Mouse (Mus musculus) heart, postnatal 25 days (tissue): ENCODE data around the gene Rab33a. TPM values are rescaled to one million over a fixed set of nuclear protein-coding genes. Genes with fewer than 3 reads are reported as not detected.

Experiments used
- DNase-seq: peaks from one replicate; pipeline ENCODE4 v3.0.0; 2022; ENCODE audit warnings: low spot score
- intact Hi-C: fragments of 180-260 bp; cut with DNase I; formaldehyde crosslinking; loops from one replicate; pipeline ENCODE4 v1.15.1; 2025
- total RNA-seq, 2 experiments: library from RNA; stranded (reverse); gene quantifications; 2 replicates each; pipeline ENCODE4 v1.2.3; 2021

Gene Rab33a
- under 1 TPM in 1 of 2 experiments, not detected in 1; 0.45 TPM for total RNA-seq

DNA sequence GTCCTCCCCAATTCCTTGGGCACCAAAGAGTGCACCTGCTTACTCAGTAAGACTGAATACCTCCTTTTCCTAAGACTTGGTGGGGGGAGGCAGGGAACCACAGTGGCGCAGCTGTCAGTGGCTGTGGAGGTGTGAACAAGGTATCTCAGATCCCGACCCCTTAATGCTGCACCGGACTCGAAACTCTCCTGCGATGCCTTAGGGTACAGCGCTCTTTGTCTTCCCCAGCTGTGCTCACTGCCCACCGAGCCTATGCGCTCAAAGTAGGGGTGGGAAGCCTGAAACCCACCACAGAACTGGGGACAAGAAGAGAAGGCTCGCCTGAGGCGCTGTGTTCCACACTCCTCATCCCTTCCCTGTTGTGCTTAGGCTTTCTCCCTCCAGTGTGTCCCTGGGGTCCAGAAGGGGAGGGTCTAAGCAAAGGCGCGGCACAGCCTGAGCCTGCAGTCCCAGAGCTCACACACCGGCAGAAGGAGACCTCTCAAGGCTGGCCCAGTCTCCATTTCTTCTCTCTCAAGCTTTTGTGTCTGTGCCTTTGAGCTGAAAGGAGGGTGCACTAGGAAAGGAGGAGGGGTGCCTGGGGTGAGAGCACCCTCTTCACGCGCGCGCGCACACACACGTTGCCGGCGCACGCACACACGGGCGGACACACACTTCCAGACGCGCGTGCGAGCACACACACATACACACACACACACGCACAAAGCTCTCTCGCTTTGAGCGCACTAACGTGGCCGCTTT is at the start of gene Rab33a:
TSS of gene Rab33a (plus strand) at position 478 of the 741 bp plus-strand sequence.
- no peak for DNase-seq
- intact Hi-C loops = no loop called here

DNA sequence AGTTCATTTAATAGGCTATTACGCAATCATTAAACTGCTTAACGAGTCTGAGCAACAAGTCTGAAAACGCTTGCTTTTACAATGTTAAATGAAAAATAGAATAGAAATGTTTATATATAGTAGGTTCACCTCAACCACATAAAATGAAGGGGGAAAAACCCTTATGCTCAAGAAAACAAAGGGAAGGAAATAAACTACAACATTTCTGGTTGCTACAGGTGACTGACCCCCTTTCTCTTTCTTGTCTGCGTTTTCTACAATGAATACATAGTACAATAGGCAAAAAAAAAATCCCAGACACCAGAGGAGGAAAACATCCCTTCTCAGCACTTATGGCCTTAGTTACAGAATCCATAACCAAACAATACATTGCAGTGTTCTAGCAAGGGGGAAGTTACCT is 38.0 kb upstream of the Rab33a start:
- intact Hi-C loops = no loop called here
- no peak for DNase-seq

DNA sequence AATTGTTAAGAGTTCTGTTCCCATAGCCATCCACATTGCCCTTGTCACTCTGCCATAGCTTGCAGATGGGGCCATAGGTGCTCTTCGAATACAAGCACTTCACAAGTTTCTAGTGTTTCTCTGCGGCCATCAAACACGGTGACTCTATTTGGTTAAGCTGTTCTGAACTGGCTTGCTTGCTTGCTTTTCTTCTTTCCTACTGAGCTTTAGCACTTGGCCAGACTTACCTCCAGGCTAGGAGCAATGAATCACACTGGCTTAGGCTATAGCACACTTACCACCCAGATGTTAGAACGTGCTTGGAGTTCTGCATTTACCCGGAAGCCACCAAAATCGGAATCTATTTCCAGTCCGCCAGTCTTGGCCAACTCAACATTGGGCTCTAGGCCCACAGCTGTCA is 37.4 kb upstream of the Rab33a start:
- DNase-seq = no peak
- intact Hi-C loops = no loop called here

DNA sequence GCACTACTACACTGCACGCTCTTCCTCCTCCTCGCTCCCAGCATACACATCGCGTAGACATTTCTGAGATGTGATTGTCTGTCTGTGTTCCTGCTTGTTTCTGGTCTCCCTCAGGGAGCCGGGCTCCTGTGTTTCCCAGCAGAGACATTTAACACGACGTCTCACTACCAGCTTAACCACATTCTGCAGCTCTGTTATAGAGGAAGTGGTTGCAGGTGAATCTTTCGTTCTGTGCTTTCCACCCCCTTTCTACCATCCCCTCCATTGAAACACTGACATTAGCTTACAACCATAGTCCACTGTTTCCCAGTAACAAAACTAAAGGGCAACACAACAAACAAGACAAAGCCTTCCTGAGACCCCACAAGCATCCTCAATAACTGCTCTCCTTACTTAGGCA is 25.3 kb upstream of the Rab33a start:
- no peak for DNase-seq
- intact Hi-C loops = no loop called here

DNA sequence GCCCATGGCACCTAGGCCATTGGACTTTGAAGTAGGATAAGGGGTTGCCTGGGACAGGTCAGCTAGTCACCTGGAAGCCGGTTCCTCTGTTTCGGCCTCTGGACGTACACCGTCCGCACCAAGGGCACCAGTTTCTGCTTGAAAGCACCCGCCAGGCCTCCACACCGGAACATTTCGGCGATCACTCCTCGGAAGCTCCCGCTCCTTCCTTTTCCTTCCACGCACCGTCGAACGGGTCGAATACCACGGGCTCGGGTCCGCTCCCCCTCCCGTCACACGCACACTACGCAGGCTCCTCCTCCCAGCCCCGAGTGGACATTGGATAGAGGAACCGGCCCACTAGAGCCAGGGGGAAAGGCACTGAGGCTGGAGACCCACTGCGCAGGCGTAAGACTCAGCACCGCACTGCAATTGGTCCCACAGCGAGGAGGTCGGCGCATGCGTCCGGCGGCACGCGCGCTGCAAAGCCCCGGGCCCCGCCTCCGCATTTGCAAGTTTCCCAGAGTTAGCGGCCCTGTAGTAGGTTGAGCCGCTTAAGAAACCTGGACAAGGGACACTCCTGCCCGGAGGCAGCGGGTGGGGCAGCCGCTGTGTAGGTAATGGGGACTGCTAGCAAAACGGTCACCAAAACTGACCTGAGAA is 5.8 kb upstream of the Rab33a start, which contains the start of gene Aifm1:
TSS of gene Aifm1 (minus strand) at position 398 of the 642 bp plus-strand sequence.
- intact Hi-C loops = loop anchor here (2.0 kb wide), 1 partner anchor 20 kb away; no protein-coding TSS in a partner anchor
- DNase-seq = peak; percentile 90

DNA sequence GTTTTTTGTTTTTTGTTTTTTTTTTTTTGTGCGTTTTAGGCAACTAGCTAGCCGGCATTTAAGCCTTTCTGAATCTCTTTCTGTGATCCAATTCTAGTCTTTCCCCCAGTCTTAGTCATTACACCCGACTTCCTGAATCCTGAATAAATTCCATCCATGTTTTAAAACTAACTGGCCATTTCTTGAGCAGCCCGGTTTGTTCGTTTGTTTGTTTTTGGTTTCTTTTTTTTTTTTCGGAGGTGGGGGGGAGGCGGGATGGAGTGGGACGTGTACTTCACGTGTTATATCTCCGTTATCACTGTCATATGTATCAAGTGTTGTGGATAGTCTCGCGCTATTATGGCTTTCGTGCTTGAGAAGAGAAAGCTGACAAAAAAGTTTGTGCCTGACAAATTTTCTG is 5.3 kb upstream of the Rab33a start:
- DNase-seq = no peak
- intact Hi-C loops = loop anchor here (2.0 kb wide), 1 partner anchor 19 kb away; no protein-coding TSS in a partner anchor

DNA sequence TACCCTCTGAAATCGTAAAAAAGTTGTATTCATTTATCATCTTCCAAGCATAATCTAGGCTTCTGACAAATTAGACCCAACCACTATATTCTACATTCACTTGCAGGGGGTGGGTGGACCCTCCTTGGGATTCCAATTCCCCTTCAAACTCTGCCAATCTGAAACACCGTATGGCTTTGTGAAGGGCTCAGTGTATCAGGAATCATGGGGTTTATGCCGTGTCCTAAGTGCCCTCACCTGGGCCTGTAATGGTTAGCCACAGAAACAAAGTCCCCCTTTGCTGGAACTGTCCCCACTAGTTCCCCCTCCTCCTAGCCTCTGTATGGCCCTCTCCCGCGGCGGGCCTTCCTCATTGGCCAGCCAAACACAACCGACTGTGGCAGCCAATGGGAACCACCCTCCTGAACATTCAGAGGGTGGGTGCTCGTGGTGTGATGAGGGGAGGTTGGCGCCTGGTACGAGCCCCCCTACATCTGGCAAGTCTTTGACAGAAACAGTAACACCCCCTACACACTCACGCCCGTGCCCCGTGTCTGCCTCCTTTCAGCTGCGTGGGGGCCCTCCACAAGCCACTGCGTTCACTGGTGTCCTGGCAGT is 776 bp upstream of the Rab33a start:
- no peak for DNase-seq
- intact Hi-C loops = no loop called here

DNA sequence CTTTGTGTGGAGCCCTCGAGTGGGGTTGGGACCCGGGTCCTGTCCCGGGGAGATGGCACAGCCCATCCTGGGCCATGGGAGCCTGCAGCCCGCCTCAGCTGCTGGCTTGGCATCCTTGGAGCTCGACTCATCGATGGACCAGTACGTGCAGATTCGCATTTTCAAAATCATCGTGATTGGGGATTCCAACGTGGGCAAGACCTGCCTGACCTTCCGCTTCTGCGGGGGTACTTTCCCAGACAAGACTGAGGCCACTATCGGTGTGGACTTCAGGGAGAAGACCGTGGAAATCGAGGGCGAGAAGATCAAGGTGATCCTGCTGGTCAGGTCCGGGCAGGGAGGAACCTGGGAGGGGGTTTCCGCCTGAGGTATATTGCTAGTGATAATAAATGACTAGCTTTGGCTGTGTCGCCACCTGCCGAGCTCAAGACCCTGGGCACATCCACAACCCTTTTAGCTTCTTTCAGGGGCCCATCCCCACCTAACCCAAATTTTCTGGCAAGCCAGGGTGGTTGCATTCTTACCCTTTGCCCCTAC is 532 bp downstream of the Rab33a start:
- DNase-seq = no peak
- intact Hi-C loops = no loop called here

DNA sequence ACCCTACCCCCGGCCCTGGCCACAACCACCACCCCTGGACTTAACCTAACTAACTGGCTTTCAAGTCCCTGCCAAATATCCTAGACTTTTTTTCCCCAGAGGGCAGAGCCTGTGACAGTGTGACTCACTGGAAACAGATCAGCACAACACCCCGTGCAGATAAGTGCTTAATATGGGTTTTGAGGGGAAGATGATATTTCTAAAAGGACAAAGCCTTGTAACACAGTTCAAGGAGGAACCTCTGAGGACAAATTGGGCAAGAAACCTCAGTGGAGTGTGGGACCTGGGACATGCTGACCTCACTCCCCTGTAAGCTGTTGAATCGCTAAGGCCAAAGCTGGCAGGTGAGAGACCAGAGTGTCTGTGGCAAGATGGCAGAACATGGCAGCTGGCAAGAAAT is 2.6 kb downstream of the Rab33a start:
- no peak for DNase-seq
- intact Hi-C loops = no loop called here

DNA sequence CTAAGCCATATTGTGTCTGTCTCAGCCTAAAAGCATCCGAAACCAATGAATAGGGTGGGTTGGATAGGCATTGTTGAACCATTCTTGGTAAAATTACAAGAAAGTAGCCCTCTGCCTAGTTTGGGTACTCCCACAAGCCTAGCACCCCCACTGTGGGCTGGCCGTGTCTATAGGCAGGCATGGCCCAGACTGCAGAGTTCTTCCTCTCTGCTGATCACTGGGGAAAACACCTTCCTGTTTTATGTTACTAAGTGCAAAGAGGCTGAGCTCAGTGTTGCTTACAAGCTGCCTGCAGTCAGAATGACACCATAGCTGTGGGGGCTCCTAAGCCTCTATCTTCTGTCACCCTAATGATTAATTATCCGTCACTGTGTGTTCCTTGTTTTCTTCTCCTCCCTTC is 4.4 kb downstream of the Rab33a start:
- intact Hi-C loops = no loop called here
- DNase-seq = no peak

DNA sequence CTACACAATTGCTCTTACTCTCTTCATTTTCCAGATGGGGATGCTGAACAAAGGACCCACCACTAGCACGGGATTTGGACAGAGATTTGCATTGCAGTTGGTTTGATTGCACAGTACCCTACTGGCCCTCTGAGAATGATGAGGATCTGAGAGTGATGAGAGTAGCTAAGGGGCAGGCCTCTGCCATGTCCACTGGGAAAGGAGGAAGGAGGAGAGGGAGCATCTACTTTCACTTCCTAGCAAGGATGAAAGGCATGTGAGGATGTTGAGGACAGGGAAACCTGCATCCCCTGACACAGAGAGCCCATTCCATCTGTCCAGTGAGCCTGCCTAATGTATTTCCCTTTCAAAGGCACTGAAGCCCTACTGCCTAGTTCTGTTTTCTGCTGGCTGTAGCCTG is 6.2 kb downstream of the Rab33a start:
- no peak for DNase-seq
- intact Hi-C loops = no loop called here

DNA sequence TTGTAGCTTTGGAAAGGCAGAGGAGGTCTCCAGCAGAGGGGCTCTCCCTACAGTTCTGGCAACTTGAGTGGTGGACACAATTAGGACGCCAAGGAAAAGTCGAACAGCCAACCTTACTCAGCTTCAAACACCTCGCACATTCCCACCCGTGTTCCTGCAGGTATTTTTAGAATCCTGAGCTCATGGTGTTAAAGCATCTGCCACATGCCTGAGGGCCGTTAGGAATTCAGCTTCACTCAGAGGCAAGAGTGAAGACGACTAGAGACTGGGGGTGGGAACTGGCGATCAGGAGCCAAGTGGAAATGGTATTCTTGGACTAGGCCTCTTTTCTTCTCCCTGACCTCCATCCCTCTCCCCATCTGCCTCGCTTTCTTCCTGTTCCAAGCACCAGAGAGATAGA is 6.8 kb downstream of the Rab33a start:
- DNase-seq = no peak
- intact Hi-C loops = no loop called here

DNA sequence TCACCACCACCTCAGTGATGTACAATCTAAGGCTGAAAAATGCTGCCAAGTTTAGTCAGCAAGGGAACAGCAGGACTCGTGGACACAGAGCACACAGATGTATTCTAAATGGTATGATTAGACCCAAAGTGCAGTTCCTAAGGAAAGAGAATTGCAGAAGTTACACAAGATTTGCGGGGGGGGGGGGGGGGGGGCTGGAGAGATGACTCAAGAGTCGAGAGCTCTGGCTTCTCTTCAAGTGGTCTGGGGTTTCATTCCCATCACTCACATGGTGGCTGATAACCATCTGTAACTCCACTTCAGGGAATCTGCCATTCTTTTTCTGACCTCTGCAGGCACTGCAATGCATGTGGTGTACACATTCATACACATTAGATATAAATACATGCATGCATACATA is 7.3 kb downstream of the Rab33a start:
- intact Hi-C loops = no loop called here
- no peak for DNase-seq

DNA sequence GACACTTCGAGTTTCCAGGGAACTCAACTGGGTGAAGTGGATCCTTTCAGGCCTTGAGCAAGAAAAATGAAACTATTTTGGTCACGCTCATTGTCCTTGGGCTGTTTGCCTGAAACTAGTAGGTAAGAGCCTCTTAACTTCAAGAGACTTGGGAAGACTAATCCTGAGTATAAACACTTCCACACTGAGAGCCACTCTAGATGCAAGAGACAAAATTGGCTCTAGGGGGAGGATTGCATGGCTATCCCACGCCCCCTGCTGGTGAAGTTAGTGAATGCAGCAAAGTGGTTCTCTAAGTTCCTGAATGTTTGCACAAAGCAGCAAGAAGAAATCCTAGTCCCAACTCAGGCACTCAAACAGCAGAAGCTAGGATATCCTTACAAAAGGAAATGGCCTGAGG is 13.1 kb downstream of the Rab33a start:
- DNase-seq = no peak
- intact Hi-C loops = loop anchor here (1.0 to 10.0 kb wide), 4 partner anchors 19 to 545 kb away; partner anchors contain the start of gene Aifm1

Other genes with a start within 250 kb of the Rab33a start
- gene Bcorl1, start 177.9 kb upstream of the Rab33a start, total RNA-seq = 1 to 10 TPM; 5.3 to 7.6 TPM
- 1 to 10 TPM; 6.0 to 6.4 TPM for gene Elf4, start 56.2 kb upstream of the Rab33a start, total RNA-seq
- gene Aifm1, start 5.7 kb upstream of the Rab33a start, total RNA-seq = 100 to 1,000 TPM; 111 to 113 TPM
- 1 to 10 TPM; 4.4 to 5.5 TPM for gene Zfp280c, start 75.2 kb downstream of the Rab33a start, total RNA-seq
- gene Slc25a14, start 104.1 kb downstream of the Rab33a start, total RNA-seq = 1 to 10 TPM; 1.4 to 3.1 TPM
- gene Gpr119, start 155.2 kb downstream of the Rab33a start, total RNA-seq = not detected
- gene Rbmx2, start 175.7 kb downstream of the Rab33a start, total RNA-seq = 1 to 10 TPM; 1.2 to 1.7 TPM